Mouse (Mus musculus): ENCODE data around the gene Gm11562. TPM values are rescaled to one million over a fixed set of nuclear protein-coding genes. Genes with fewer than 3 reads are reported as not detected.
"Not testable (repeated sequence)": the region's sequence is repeated elsewhere in the genome, so short reads cannot be mapped to it uniquely, and the experiment has no call there.

Gm11562 gene
- total RNA-seq, 1 experiment from 2014 or later: not detected

DNA sequence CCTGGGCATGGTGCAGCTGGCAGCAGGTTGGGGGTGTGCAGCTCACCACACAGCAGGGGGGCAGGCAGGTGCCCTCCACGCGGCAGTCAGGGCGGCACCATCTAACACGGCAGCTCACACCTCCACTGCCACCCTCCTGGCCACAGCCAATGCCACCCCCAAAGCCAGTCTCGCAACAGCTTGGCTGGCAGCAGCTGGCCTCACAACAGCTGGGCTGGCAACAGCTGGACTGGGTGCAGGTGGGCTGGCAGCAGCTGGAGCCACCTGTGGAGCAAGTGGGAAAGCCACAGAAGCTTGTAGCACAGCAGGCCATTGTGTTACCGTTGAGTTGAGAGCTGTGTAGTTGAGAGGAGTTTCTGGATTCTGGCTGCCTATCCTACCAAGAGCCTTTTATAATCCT is 22.5 kb downstream of the Gm11562 start, which contains the start of gene Krtap9-3:
Krtap9-3 (minus strand) TSS at position 364 of the 400 bp plus-strand sequence.
- ATAC-seq (ENCODE audit: extremely low read depth, insufficient number of reproducible peaks, low FRiP score, poor library complexity, severe bottlenecking): not testable (repeated sequence)

DNA sequence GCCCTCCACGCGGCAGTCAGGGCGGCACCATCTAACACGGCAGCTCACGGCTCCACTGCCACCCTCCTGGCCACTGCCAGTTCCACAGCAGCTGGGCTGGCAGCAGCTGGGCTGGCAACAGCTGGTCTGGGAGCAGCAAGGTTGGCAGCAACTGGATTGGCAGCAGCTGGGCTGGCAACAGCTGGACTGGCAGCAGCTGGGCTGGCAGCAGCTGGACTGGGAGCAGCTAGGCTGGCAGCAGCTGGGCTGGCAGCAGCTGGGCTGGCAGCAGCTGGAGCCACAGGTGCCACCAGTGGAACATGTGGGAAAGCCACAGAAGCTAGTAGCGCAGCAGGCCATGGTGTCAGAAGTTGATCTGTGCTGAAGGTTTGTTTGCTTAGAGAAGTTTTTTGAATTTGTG is 29.3 kb downstream of the Gm11562 start, which contains the start of gene Krtap1-3:
Krtap1-3 (minus strand) TSS at position 359 of the 400 bp plus-strand sequence.
- ATAC-seq (ENCODE audit: extremely low read depth, insufficient number of reproducible peaks, low FRiP score, poor library complexity, severe bottlenecking): no peak

DNA sequence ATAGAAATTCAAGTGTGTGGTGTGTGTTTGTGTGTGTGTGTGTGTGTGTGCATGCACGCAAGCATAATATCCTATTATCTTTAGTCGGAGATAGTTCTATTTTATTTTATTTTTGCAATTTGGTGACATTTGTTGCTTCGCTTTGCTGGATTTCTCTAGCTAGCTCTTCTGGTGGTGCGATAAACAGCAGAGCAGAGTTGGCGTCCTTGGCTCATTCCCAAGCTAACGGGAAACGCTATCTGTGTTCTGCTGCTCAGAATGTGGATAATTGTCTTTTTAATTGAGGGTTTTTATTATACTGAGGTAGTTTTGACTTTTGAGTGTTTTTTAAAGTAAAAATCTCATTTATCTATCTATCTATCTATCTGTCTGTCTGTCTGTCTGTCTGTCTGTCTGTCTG is 35.1 kb downstream of the Gm11562 start:
- ATAC-seq (ENCODE audit: extremely low read depth, insufficient number of reproducible peaks, low FRiP score, poor library complexity, severe bottlenecking): no peak

DNA sequence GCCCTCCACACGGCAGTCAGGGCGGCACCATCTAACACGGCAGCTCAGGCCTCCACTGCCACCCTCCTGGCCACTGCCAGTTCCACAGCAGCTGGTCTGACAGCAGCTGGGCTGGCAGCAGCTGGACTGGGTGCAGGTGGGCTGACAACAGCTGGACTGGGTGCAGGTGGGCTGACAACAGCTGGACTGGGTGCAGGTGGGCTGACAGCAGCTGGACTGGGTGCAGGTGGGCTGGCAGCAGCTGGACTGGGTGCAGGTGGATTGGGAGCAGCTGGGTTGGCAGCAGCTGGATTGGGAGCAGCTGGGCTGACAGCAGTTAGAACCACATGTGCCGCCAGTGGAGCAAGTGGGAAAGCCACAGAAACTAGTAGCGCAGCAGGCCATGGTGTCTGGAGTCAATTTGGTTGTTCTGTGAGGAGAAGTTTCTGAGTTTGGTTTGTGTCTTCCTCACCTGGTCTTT is 37.0 kb downstream of the Gm11562 start, which contains the start of gene Krtap1-4:
Krtap1-4 (minus strand) TSS at position 410 of the 460 bp plus-strand sequence.
- ATAC-seq (ENCODE audit: extremely low read depth, insufficient number of reproducible peaks, low FRiP score, poor library complexity, severe bottlenecking): no peak

DNA sequence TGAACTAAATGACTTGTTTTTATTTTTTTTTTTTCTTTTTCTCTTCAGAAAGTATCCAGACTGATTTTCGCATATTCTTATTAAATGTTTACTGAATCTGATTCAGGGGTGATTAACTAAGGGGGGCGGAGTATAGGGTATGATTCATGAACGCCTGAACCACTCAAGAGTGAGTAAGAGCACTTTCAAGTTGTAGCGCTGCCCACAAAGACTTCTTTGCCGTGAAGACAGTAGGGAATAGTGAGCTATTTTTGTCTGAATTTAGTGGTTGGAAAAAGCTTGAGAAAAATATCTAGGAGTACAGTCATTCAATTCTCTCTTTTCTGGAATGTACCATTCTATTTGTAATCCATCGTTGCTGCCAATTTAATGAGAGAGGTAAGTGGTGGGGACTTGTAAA is 38.7 kb downstream of the Gm11562 start:
- ATAC-seq (ENCODE audit: extremely low read depth, insufficient number of reproducible peaks, low FRiP score, poor library complexity, severe bottlenecking): no peak

DNA sequence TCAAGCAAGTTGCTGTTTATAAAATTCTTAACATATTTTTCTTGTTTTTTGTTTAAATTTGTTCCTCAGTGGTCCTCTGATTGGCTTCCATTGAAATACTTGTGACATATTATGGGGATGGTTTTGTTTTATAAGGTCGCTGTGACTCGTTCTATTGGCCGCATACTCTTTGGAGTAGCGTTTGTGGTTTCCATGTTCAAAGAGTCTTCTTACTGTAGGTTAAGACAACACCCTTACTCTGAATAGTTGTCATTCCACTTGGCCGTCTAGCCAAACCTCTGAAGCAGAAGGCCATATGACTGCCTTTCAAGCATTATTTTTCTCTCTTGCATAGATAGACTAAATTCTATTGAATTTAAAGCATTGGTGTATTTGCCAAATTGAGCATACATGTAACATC is 39.2 kb downstream of the Gm11562 start:
- no peak for ATAC-seq (ENCODE audit: extremely low read depth, insufficient number of reproducible peaks, low FRiP score, poor library complexity, severe bottlenecking)

DNA sequence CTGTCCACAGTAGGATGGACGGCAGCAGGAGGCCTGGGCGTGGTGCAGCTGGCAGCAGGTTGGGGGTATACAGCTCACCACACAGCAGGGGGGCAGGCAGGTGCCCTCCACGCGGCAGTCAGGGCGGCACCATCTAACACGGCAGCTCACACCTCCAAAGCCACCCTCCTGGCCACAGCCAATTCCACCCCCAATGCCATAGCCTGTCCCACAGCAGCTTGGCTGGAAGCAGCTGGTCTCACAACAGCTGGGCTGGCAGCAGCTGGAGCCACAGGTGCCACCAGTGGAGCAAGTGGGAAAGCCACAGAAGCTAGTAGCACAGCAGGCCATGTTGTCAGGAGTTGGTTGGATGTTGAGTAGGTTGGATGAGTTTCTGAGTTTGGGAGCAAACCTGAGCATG is 39.6 kb downstream of the Gm11562 start, which contains the start of gene Krtap1-5:
Krtap1-5 (minus strand) TSS at position 381 of the 400 bp plus-strand sequence.
- ATAC-seq (ENCODE audit: extremely low read depth, insufficient number of reproducible peaks, low FRiP score, poor library complexity, severe bottlenecking): no peak

DNA sequence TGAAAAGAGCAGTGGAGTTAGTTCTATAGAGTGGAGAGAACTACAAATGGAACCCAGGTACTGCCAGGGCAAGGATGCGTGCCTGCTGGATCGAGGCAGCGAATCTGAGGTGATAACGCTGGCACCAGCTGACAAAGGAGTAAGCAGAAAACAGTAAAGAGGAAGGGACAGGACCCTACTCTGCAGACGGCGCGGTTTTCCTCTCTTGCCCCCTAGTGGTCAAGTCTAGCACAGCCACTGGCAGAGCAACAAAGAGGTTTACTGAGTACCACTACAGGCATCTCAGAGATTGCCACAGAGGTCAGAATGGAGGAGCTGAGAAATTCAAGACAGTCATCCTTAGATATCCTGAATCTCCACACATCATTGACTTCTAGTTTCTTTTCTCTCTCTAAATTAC is 46.1 kb downstream of the Gm11562 start:
- ATAC-seq (ENCODE audit: extremely low read depth, insufficient number of reproducible peaks, low FRiP score, poor library complexity, severe bottlenecking): no peak

DNA sequence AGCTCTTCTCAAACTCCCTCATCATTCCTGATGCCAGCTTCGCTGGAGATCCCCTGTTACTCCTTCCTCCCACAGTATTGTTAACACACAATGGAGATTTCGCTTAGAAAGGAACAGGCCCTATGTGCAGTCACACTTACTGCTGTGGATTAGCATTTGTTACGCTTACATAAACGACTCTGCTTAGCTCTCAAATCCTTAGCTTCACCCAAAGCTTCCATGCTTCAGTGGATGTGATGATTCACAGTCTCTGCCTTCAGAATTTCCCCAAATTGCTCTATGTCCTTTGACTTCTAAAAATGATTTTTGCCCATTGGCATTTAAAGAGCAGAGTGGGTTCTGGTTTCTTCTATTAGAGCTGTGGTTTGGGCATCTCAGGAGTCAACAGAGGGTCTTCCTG is 47.1 kb downstream of the Gm11562 start:
- no peak for ATAC-seq (ENCODE audit: extremely low read depth, insufficient number of reproducible peaks, low FRiP score, poor library complexity, severe bottlenecking)

Other genes starting within 250 kb of the Gm11562 start
- gene Krt28, start 245.5 kb downstream of the Gm11562 start, total RNA-seq (2017): not detected in 2 replicates
- 0.93 TPM in 1 of 2 replicates, not detected in the other for gene Krt10, start 231.1 kb downstream of the Gm11562 start, total RNA-seq (2017)
- gene Krt12, start 198.2 kb downstream of the Gm11562 start, total RNA-seq (2017): 0.58 TPM in 1 of 2 replicates, not detected in the other
- not detected in 2 replicates for gene Krt20, start 182.3 kb downstream of the Gm11562 start, total RNA-seq (2017)
- gene Krt23, start 127.3 kb downstream of the Gm11562 start, total RNA-seq (2017): 1.5 and 2.9 TPM in 2 replicates
- gene Krt39, start 99.1 kb downstream of the Gm11562 start, total RNA-seq (2017): not detected in 2 replicates
- gene Krt40, start 77.3 kb downstream of the Gm11562 start, total RNA-seq (2017): not detected in 2 replicates
- not detected in 2 replicates for gene Krtap3-3, start 69.6 kb downstream of the Gm11562 start, total RNA-seq (2017)
- not detected in 2 replicates for gene Krtap3-2, start 63.6 kb downstream of the Gm11562 start, total RNA-seq (2017)
- not detected in 2 replicates for gene Gm11939, start 61.0 kb downstream of the Gm11562 start, total RNA-seq (2017)
- gene Krtap3-1, start 53.8 kb downstream of the Gm11562 start, total RNA-seq (2017): not detected in 2 replicates
- gene Krtap1-5, start 39.4 kb downstream of the Gm11562 start, total RNA-seq (2017): not detected in 2 replicates
- gene Krtap1-4, start 36.8 kb downstream of the Gm11562 start, total RNA-seq (2017): not detected in 2 replicates
- gene Krtap1-3, start 29.1 kb downstream of the Gm11562 start, total RNA-seq (2017): not detected in 2 replicates
- not detected in 2 replicates for gene Krtap9-3, start 22.3 kb downstream of the Gm11562 start, total RNA-seq (2017)
- gene Gm11938, start 17.1 kb downstream of the Gm11562 start, total RNA-seq (2017): not detected in 2 replicates
- not detected in 2 replicates for gene Gm11937, start 10.2 kb downstream of the Gm11562 start, total RNA-seq (2017)
- not detected in 2 replicates for gene Krtap2-4, start 5.6 kb downstream of the Gm11562 start, total RNA-seq (2017)
- gene Krtap4-1, start 7.8 kb upstream of the Gm11562 start, total RNA-seq (2017): not detected in 2 replicates
- not detected in 2 replicates for gene Krtap4-2, start 14.6 kb upstream of the Gm11562 start, total RNA-seq (2017)
- gene Krtap4-7, start 23.7 kb upstream of the Gm11562 start, total RNA-seq (2017): not detected in 2 replicates
- gene Gm11555, start 29.8 kb upstream of the Gm11562 start, total RNA-seq (2017): not detected in 2 replicates
- gene Gm11563, start 38.5 kb upstream of the Gm11562 start, total RNA-seq (2017): not detected in 2 replicates
- not detected in 2 replicates for gene Krtap4-6, start 45.5 kb upstream of the Gm11562 start, total RNA-seq (2017)
- not detected in 2 replicates for gene Gm14190, start 70.3 kb upstream of the Gm11562 start, total RNA-seq (2017)
- not detected in 2 replicates for gene Gm14180, start 113.9 kb upstream of the Gm11562 start, total RNA-seq (2017)
- not detected in 2 replicates for gene Gm11595, start 152.5 kb upstream of the Gm11562 start, total RNA-seq (2017)
- gene Krtap4-8, start 160.3 kb upstream of the Gm11562 start, total RNA-seq (2017): not detected in 2 replicates
- gene Krtap4-9, start 164.8 kb upstream of the Gm11562 start, total RNA-seq (2017): not detected in 2 replicates
- not detected in 2 replicates for gene Gm11596, start 173.0 kb upstream of the Gm11562 start, total RNA-seq (2017)
- gene Gm11569, start 178.5 kb upstream of the Gm11562 start, total RNA-seq (2017): not detected in 2 replicates
- gene Gm11554, start 184.0 kb upstream of the Gm11562 start, total RNA-seq (2017): not detected in 2 replicates
- not detected in 2 replicates for gene Krtap4-13, start 189.5 kb upstream of the Gm11562 start, total RNA-seq (2017)
- not detected in 2 replicates for gene Gm11564, start 195.2 kb upstream of the Gm11562 start, total RNA-seq (2017)
- not detected in 2 replicates for gene 2300003K06Rik, start 217.6 kb upstream of the Gm11562 start, total RNA-seq (2017)
- not detected in 2 replicates for gene Krtap4-16, start 231.2 kb upstream of the Gm11562 start, total RNA-seq (2017)
- not detected in 2 replicates for gene Gm11568, start 237.5 kb upstream of the Gm11562 start, total RNA-seq (2017)
- gene Gm11559, start 244.0 kb upstream of the Gm11562 start, total RNA-seq (2017): not detected in 2 replicates

All from neutrophil, adult 5-6 weeks (primary cell).